25 mouse cellular contexts compared by ENCODE assay signal in the genomic region with DNA sequence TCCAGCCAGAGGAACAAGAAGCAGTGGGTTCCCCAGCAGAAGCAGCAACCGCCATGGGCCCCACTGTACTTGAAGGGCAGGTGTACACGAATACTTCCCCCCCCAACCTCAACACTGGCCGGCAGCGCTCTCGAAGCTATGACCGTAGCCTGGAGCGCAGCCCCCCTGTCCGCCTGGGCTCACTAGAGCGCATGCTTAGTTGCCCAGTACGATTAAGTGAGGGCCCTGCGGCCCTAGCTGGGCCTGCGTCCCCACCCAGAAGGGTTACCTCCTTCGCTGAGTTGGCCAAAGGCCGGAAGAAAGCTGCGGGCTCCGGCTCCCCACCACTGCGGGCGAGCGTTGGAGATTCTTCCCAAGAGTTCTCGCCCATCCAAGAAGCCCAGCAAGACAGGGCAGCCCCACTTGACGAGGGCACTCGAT. TPM values are rescaled to one million over a fixed set of nuclear protein-coding genes. Genes with fewer than 3 reads are reported as not detected.
DNase-seq lines count a peak whose midpoint lies in the region; ATAC-seq and TF ChIP-seq lines count a peak whose summit lies in the region.
"Had no signal": no experiment of that assay in that cellular context is flagged by ENCODE, and none has a peak within 500 bp of the region (broad histone marks: within the 10 kb centered on the region; RNA-seq: fewer than 3 reads in every experiment).

No protein-coding gene starts in this region.

- 94% methylated on average over 22 of the region's 22 CpGs for WGBS in midbrain, embryonic 11.5 days
- WGBS in midbrain, postnatal 0 days, result 96% methylated on average over 22 of the region's 22 CpGs

- no peaks in the 10 kb centered on the region; the same call in 1 of the 2 replicates for H3K4me1 ChIP-seq in midbrain, embryonic 11.5 days (ENCODE audit: control insufficient read depth, insufficient read depth, low read length)
- no peaks in the 10 kb centered on the region for H3K4me1 ChIP-seq in midbrain, postnatal 0 days (ENCODE audit: insufficient read depth, low read length)
- peaks cover 0 to 11% of the 10 kb centered on the region in 2 experiments; a peak in 1 of 4 replicates for H3K4me1 ChIP-seq in ES-E14 (ENCODE audit: control insufficient read depth in 2 of 2, insufficient read depth in 2 of 2, low read length in 2 of 2, poor library complexity in 1 of 2)

- H3K27me3 ChIP-seq in midbrain, embryonic 11.5 days (ENCODE audit: control insufficient read depth, insufficient read depth, low read length), result no peaks in the 10 kb centered on the region
- H3K27me3 ChIP-seq in midbrain, postnatal 0 days (ENCODE audit: insufficient read depth, low read length), result no peaks in the 10 kb centered on the region
- H3K27me3 ChIP-seq: embryonic facial prominence, embryonic 15.5 days; heart, embryonic 15.5 days; intestine, embryonic 15.5 days had no signal

- no peak overlapping the region for H3K27ac ChIP-seq in midbrain, embryonic 11.5 days (ENCODE audit: low read depth, low read length)
- H3K27ac ChIP-seq in midbrain, postnatal 0 days (ENCODE audit: low read depth, low read length), result no peak overlapping the region
- no peak overlapping the region for H3K27ac ChIP-seq in ES-E14 (ENCODE audit: insufficient read depth, low read depth, low read length, poor library complexity, severe bottlenecking)
- H3K27ac ChIP-seq: embryonic facial prominence, embryonic 15.5 days; heart, adult 2 months; hindbrain, embryonic 14.5 days; intestine, embryonic 15.5 days had no signal

- H3K4me3 ChIP-seq in midbrain, embryonic 11.5 days (ENCODE audit: low read depth, low read length), result no peak overlapping the region
- no peak overlapping the region for H3K4me3 ChIP-seq in midbrain, postnatal 0 days (ENCODE audit: low read depth, low read length)
- peak overlapping the region; percentile 13 to 43; a peak in 3 of 4 replicates for H3K4me3 ChIP-seq in ES-E14 (ENCODE audit: insufficient read depth in 1 of 2, low read depth in 1 of 2, low read length in 2 of 2, poor library complexity in 1 of 2, severe bottlenecking in 1 of 2)
- H3K4me3 ChIP-seq: embryonic facial prominence, embryonic 15.5 days; erythroblast, embryonic 14.5 days; heart, adult 2 months; heart, embryonic 15.5 days; hindbrain, embryonic 10.5 days; intestine, embryonic 15.5 days had no signal

- in situ Hi-C loops in ES-E14 (cut with MboI; ENCODE audit: low sequenced_read_pairs in 2 of 2, unreplicated experiment in 2 of 2), result no loop called here

- no peak for TF ChIP-seq CTCF in midbrain, postnatal 0 days (IDR thresholded peaks at IDR 0.05)

- DNase-seq in heart, adult 11 months, result peak; percentile 92
- DNase-seq in heart, postnatal 25 days (ENCODE audit: low spot score), result no peak
- DNase-seq in midbrain, embryonic 11.5 days (ENCODE audit: low spot score, missing footprints), result peak; percentile 49
- DNase-seq in midbrain, postnatal 0 days (ENCODE audit: low spot score), result no peak
- no peak for DNase-seq in ES-E14 (ENCODE audit: low read depth, low spot score)
- DNase-seq in left cerebral cortex, postnatal 10 days (ENCODE audit: extremely low spot score in 1 of 2, low spot score in 2 of 2), result no peak
- DNase-seq: adrenal gland, postnatal 10 days; B cell, adult 2 months; cerebellum, adult 11 months; cerebellum, adult 8-10 months; cerebellum, postnatal 14 days; embryo, embryonic 11 days; heart, postnatal 14 days had no signal

- no peak for ATAC-seq in midbrain, embryonic 11.5 days (ENCODE audit: low FRiP score)
- ATAC-seq in midbrain, postnatal 0 days (ENCODE audit: low FRiP score), result no peak
- ATAC-seq: CD4-positive, CD25-positive, alpha-beta regulatory T cell, adult 4 months; forebrain, embryonic 16.5 days; intestine, embryonic 15.5 days had no signal

- H3K4me2 ChIP-seq in midbrain, embryonic 11.5 days, result no peak overlapping the region
- H3K4me2 ChIP-seq in midbrain, postnatal 0 days (ENCODE audit: low read depth, low read length, poor library complexity, severe bottlenecking), result no peak overlapping the region
- H3K4me2 ChIP-seq: embryonic facial prominence, embryonic 15.5 days; heart, embryonic 11.5 days; heart, embryonic 15.5 days; hindbrain, embryonic 14.5 days; intestine, embryonic 15.5 days had no signal

- H3K9ac ChIP-seq in midbrain, embryonic 11.5 days (ENCODE audit: low read length), result no peak overlapping the region
- H3K9ac ChIP-seq in midbrain, postnatal 0 days (replicated peaks; ENCODE audit: low read length, poor library complexity, severe bottlenecking), result no peak overlapping the region
- peak overlapping the region; percentile 28 for H3K9ac ChIP-seq in ES-E14 (ENCODE audit: insufficient read depth, low read depth, low read length, poor library complexity, severe bottlenecking)
- H3K9ac ChIP-seq: embryonic facial prominence, embryonic 15.5 days; heart, embryonic 15.5 days; hindbrain, embryonic 14.5 days; intestine, embryonic 15.5 days had no signal

- H3K36me3 ChIP-seq in midbrain, embryonic 11.5 days (ENCODE audit: control insufficient read depth, insufficient read depth, low read length), result peaks cover 7% of the 10 kb centered on the region
- peaks cover 42% of the 10 kb centered on the region for H3K36me3 ChIP-seq in midbrain, postnatal 0 days (ENCODE audit: insufficient read depth, low read length)
- peaks cover 7% of the 10 kb centered on the region; the same call in 1 of the 2 replicates for H3K36me3 ChIP-seq in ES-E14 (ENCODE audit: control insufficient read depth, insufficient read depth, low read length, poor library complexity, severe bottlenecking)

- no peaks in the 10 kb centered on the region for H3K9me3 ChIP-seq in midbrain, embryonic 11.5 days (ENCODE audit: control insufficient read depth, low read length)
- no peaks in the 10 kb centered on the region for H3K9me3 ChIP-seq in midbrain, postnatal 0 days (ENCODE audit: low read length)
- no peaks in the 10 kb centered on the region for H3K9me3 ChIP-seq in ES-E14 (ENCODE audit: control insufficient read depth, insufficient read depth, low read depth, low read length)
- H3K9me3 ChIP-seq: embryonic facial prominence, embryonic 15.5 days; heart, embryonic 15.5 days; hindbrain, embryonic 10.5 days; intestine, embryonic 15.5 days had no signal

- intact Hi-C loops in heart, postnatal 25 days (cut with DNase I), result no loop called here
- intact Hi-C loops in left cerebral cortex, postnatal 10 days (cut with DNase I), result no loop called here

TF ChIP-seq in ES-E14, 5 proteins besides CTCF, POLR2A, EP300 and RAD21:
- TF ChIP-seq MAFK (IDR thresholded peaks at IDR 0.05; ENCODE audit: insufficient read depth, low read depth, low read length) (no peak), HCFC1 (IDR thresholded peaks at IDR 0.05; ENCODE audit: borderline replicate concordance, insufficient read depth, low read length) (no peak), CHD2 (IDR thresholded peaks at IDR 0.05; ENCODE audit: low read depth, low read length) (no peak), ZNF384 (IDR thresholded peaks at IDR 0.05; ENCODE audit: low read depth, low read length) (no peak), ZC3H11A (IDR thresholded peaks at IDR 0.05; ENCODE audit: borderline replicate concordance, low read depth, low read length) (no peak)

RNA-seq across cellular contexts. Expression of a gene that starts 12.9 kb away (rescaled TPM):
- not detected for total RNA-seq in heart, postnatal 25 days (2021)
- polyA plus RNA-seq in midbrain, embryonic 11.5 days (2014; fragmentation: Nextera tagmentation; extraction: Ambion mirVana), result 0.54 and 0.59 TPM in 2 replicates
- 1.7 and 2.8 TPM in 2 replicates for total RNA-seq in midbrain, postnatal 0 days (2014; rRNA removed)
- polyA plus RNA-seq in midbrain, postnatal 0 days (2015; fragmentation: Nextera tagmentation; extraction: Ambion mirVana), result 1.6 and 2.2 TPM in 2 replicates
- total RNA-seq in ES-E14 (2012; rRNA removed), result 0.27 and 0.37 TPM in 2 replicates
- under 1 TPM in 1 of 2 experiments, not detected in 1; 0.30 TPM for total RNA-seq in left cerebral cortex, postnatal 10 days (2021)
- total RNA-seq: common myeloid progenitor, adult 5-6 weeks; heart, adult 2 months had no signal
- polyA plus RNA-seq: CD4-positive, CD25-positive, alpha-beta regulatory T cell, adult 4 months; embryonic facial prominence, embryonic 11.5 days; intestine, embryonic 15.5 days had no signal

RNA-seq across cellular contexts. Expression of a gene that starts 25.7 kb away (rescaled TPM):
- 10 to 100 TPM; 33.1 to 34.4 TPM for total RNA-seq in heart, postnatal 25 days (2021)
- polyA plus RNA-seq in midbrain, embryonic 11.5 days (2014; fragmentation: Nextera tagmentation; extraction: Ambion mirVana), result 7.2 and 7.3 TPM in 2 replicates
- 141 and 184 TPM in 2 replicates for total RNA-seq in midbrain, postnatal 0 days (2014; rRNA removed)
- polyA plus RNA-seq in midbrain, postnatal 0 days (2015; fragmentation: Nextera tagmentation; extraction: Ambion mirVana), result 17.2 and 18.9 TPM in 2 replicates
- 11.0 and 12.4 TPM in 2 replicates for total RNA-seq in ES-E14 (2012; rRNA removed)
- 10 to 100 TPM; 71.7 to 74.2 TPM for total RNA-seq in left cerebral cortex, postnatal 10 days (2021)

RNA-seq across cellular contexts. Expression of a gene that starts 34.3 kb away (rescaled TPM):
- 10 to 100 TPM; 35.3 to 49.1 TPM for total RNA-seq in heart, postnatal 25 days (2021)
- polyA plus RNA-seq in midbrain, embryonic 11.5 days (2014; fragmentation: Nextera tagmentation; extraction: Ambion mirVana), result 13.7 TPM in 2 replicates
- 156 and 200 TPM in 2 replicates for total RNA-seq in midbrain, postnatal 0 days (2014; rRNA removed)
- polyA plus RNA-seq in midbrain, postnatal 0 days (2015; fragmentation: Nextera tagmentation; extraction: Ambion mirVana), result 77.7 and 78.9 TPM in 2 replicates
- total RNA-seq in ES-E14 (2012; rRNA removed), result 12.1 and 19.0 TPM in 2 replicates
- 100 to 1,000 TPM; 151 to 154 TPM for total RNA-seq in left cerebral cortex, postnatal 10 days (2021)
- polyA plus RNA-seq: CD4-positive, CD25-positive, alpha-beta regulatory T cell, adult 4 months had no signal

RNA-seq across cellular contexts. Expression of a gene that starts 38.3 kb away (rescaled TPM):
- total RNA-seq in heart, postnatal 25 days (2021), result under 1 TPM; 0.81 to 0.87 TPM
- polyA plus RNA-seq in midbrain, embryonic 11.5 days (2014; fragmentation: Nextera tagmentation; extraction: Ambion mirVana), result 2.9 and 3.4 TPM in 2 replicates
- not detected in 2 replicates for total RNA-seq in midbrain, postnatal 0 days (2014; rRNA removed)
- 5.2 and 5.4 TPM in 2 replicates for polyA plus RNA-seq in midbrain, postnatal 0 days (2015; fragmentation: Nextera tagmentation; extraction: Ambion mirVana)
- total RNA-seq in ES-E14 (2012; rRNA removed), result 0.40 and 0.58 TPM in 2 replicates
- total RNA-seq in left cerebral cortex, postnatal 10 days (2021), result 1 to 10 TPM in 1 of 2 experiments, not detected in 1; 1.2 TPM

Comparison
In these comparisons a context has a peak if more than half of its experiments do, and no peak if none do; other contexts are left out.
1. DNase-seq: peak in heart, adult 11 months (single experiment) and midbrain, embryonic 11.5 days (single experiment); none in heart, postnatal 25 days (single experiment), midbrain, postnatal 0 days (single experiment), ES-E14 (single experiment) and left cerebral cortex, postnatal 10 days (0 of 2).
2. H3K4me3 ChIP-seq: peak in ES-E14 (2 of 2); none in midbrain, embryonic 11.5 days (single experiment) and midbrain, postnatal 0 days (single experiment).